Mouse (Mus musculus) limb, embryonic 10.5 days (tissue): ENCODE data around the gene Luc7l3. TPM values are rescaled to one million over a fixed set of nuclear protein-coding genes. Genes with fewer than 3 reads are reported as not detected.

ENCODE experiments used
- DNase-seq: peaks from one replicate; pipeline ENCODE4 v3.0.0-alpha.2; 2017; ENCODE audit warnings: low spot score
- H3K27ac ChIP-seq: fragments of 300-500 bp; sonication (generic); 2 replicates; pipeline ENCODE4 v1.5.1; 2016; ENCODE audit warnings: mild to moderate bottlenecking
- H3K27me3 ChIP-seq: fragments of 300-500 bp; sonication (generic); 2 replicates; pipeline ENCODE4 v1.6.1; 2016; ENCODE audit warnings: low read depth, mild to moderate bottlenecking; ENCODE audit not compliant: poor library complexity, severe bottlenecking
- H3K36me3 ChIP-seq: fragments of 300-500 bp; sonication (generic); 2 replicates; pipeline ENCODE4 v1.6.1; 2016; ENCODE audit warnings: mild to moderate bottlenecking, moderate library complexity
- H3K4me1 ChIP-seq: fragments of 300-500 bp; sonication (generic); 2 replicates; pipeline ENCODE4 v1.6.1; 2016
- H3K4me3 ChIP-seq: fragments of 300-500 bp; sonication (generic); 2 replicates; pipeline ENCODE4 v1.5.1; 2016; ENCODE audit warnings: mild to moderate bottlenecking, moderate library complexity
- H3K9me3 ChIP-seq: fragments of 300-500 bp; sonication (generic); replicated peaks from 2 replicates; pipeline ENCODE4 v1.6.1; 2016; ENCODE audit warnings: mild to moderate bottlenecking
- WGBS: fragments of 180-500 bp; shearing (Covaris S2); methylation state at CpG from one replicate; pipeline ENCODE4 v1.1.7; 2016; 5-methylcytosine and 5-hydroxymethylcytosine counted together
- polyA plus RNA-seq: library from polyadenylated mRNA; unstranded; fragments of >200 nt; fragmentation: Nextera tagmentation; extraction: Ambion mirVana; gene quantifications from 2 replicates; pipeline ENCODE4 v1.2.1, GENCODE M21; 2016

Luc7l3 gene
- polyA plus RNA-seq, 1 experiment from 2014 or later = 107 TPM

DNA sequence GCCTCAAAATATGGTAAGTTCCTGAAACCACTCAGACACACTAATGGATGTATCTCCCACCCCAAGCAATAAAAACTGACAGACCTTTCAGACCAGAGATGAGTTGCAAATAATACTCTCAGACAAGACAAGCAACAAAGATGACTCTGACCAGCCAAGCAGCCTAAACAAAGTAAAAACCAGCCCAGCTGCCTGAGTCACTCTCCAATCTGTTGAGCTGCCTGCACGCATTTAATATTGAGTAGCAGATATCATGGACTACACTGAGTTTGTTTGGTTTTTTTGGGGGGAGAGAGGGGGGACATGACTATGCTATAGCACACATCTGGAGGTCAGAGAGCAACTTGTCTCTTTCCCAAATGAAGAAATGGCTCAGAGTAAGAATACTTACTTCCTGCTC, 6.5 kb downstream of the Luc7l3 start:
- peaks cover 22% of the 10 kb centered on the region for H3K4me1 ChIP-seq
- no peak overlapping the region for H3K4me3 ChIP-seq
- H3K9me3 ChIP-seq = no peaks in the 10 kb centered on the region
- no peak for DNase-seq
- H3K36me3 ChIP-seq = peaks cover 44% of the 10 kb centered on the region
- 77% methylated on average over 1 of the region's 1 CpGs for WGBS
- H3K27me3 ChIP-seq = no peaks in the 10 kb centered on the region
- H3K27ac ChIP-seq = no peak overlapping the region

DNA sequence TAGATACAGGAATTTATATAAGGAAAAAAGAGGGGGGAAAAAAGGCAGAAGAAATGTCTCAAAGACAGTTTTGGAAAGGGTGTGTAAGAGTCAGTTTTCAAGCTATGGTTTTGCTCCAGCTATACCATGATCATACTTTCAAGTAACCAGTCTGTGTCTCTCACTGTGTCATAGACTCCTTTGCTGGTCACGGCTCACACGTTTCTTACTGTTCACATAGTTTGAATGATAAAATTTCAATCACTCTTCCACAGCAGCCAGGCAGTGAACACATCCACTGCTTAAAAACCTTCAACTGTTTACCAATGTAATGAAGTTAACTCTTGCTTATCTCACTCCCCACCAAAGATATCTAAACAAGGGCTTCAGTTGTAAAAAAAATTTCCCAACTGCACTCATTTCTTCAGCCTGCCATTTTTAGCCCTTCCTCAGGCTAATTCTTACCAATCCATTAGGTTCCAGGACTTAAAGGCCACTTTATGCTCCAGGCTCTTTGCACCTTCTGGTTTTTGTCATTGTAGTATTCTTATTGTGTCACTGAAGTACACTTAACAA, 7.6 kb downstream of the Luc7l3 start:
- 92% methylated on average over 2 of the region's 2 CpGs for WGBS
- no peaks in the 10 kb centered on the region for H3K9me3 ChIP-seq

DNA sequence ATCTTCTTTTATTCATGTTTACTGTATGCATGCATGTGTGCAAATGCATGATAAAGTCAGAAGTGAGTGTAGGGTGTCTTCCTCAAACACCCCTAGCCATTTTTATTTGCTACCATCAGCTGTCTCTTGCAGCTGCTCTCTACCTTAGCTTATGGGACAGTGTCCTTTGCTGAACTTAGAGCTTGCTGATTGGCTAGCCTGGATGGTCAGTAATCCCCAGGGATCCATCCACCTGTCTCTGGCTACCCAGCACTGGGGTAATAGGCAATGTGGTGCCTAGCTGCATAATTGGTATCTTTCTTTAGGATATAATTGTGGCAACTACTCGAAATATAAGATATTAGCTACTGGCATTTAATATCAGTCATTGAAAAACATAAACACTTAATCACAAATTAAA, 9.1 kb downstream of the Luc7l3 start:
- Histone ChIP-seq H3K4me3 (no peak overlapping the region), H3K36me3 (peaks cover 44% of the 10 kb centered on the region), H3K4me1 (peaks cover 13% of the 10 kb centered on the region), H3K9me3 (no peaks in the 10 kb centered on the region), H3K27me3 (no peaks in the 10 kb centered on the region), H3K27ac (no peak overlapping the region)
- WGBS = 95% methylated on average over 1 of the region's 1 CpGs
- no peak for DNase-seq

More for the DNA sequence above, 7.6 kb downstream of the Luc7l3 start:
- no peak overlapping the region for H3K27ac ChIP-seq
- H3K4me1 ChIP-seq = peaks cover 16% of the 10 kb centered on the region
- no peak for DNase-seq
- peaks cover 43% of the 10 kb centered on the region for H3K36me3 ChIP-seq
- no peaks in the 10 kb centered on the region for H3K27me3 ChIP-seq
- H3K4me3 ChIP-seq = no peak overlapping the region

DNA sequence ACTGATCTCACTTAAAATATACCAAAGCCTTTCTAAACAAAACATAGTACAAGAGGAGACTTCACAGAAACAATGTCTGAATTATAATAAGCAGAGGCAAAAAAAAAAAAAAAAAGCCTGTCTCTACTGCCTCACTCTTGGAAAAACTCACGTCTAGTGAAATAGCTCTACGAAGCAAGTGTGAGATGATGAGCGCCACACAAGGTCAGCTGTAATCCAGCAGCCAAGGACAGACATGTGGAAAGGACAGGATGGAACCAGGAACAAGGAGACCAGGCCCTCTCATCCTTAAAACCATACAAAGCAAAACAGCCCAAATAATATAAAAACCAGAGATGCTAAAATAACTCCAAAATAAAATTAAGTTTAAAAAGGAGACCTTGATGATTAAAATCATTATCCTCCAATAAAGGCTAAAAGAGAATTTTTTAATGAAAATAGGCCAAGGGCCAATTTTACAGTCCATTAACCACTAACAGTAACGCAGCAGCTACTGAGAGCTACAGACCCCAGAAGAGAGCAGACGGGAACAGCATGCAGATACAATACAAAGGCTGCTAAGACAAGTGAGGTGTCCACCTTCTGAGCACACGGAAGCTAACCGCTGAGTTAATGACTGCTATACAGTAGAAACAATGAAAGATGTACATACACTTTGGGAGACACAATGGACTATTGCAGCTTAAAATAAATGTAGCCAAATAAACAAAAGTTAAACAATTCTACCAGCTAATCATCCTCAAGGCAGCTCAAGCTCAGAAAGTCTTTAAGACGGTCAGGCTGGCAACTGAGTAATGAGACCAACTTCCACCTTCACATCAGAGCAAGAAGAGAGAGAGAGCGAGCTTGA, 26.6 kb downstream of the Luc7l3 start:
- no peak for DNase-seq
- Histone ChIP-seq H3K4me1 (no peaks in the 10 kb centered on the region), H3K4me3 (no peak overlapping the region), H3K27ac (no peak overlapping the region), H3K9me3 (no peaks in the 10 kb centered on the region), H3K27me3 (no peaks in the 10 kb centered on the region), H3K36me3 (peaks cover 100% of the 10 kb centered on the region)
- 88% methylated on average over 9 of the region's 9 CpGs for WGBS

DNA sequence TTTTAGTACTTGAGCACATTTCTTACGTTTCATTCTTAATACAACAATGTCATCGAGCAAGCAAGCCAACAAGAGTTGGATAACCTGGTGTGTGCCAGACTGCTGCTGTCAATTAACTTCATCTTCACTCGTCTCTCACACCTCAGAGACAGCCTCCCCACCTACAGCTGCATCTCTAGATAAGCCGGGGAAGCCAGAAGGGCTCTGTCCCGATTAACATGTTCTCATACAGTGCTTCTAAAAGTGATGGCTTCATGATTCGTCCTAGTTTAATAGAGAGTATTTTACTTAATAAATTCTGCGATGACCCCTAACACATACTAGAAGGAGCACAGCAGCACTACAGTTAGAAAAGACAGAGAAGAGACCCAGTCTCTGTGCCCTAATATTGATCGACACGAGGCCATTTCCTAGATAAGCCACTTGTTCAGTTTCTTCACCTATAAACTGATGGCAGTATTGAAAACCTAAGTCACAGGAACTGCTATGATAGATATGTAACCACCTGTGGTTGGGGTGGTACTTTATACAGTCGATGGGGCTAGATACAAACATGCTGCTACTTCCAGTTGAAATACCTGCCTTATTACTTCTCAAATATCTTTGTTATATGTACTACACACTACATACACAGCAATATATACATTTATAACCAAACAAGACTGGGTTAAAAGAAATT, 31.6 kb downstream of the Luc7l3 start:
- no peak for DNase-seq
- Histone ChIP-seq H3K27me3 (no peaks in the 10 kb centered on the region), H3K4me1 (no peaks in the 10 kb centered on the region), H3K36me3 (peaks cover 100% of the 10 kb centered on the region), H3K27ac (no peak overlapping the region), H3K4me3 (no peak overlapping the region), H3K9me3 (no peaks in the 10 kb centered on the region)
- WGBS = 92% methylated on average over 10 of the region's 10 CpGs

DNA sequence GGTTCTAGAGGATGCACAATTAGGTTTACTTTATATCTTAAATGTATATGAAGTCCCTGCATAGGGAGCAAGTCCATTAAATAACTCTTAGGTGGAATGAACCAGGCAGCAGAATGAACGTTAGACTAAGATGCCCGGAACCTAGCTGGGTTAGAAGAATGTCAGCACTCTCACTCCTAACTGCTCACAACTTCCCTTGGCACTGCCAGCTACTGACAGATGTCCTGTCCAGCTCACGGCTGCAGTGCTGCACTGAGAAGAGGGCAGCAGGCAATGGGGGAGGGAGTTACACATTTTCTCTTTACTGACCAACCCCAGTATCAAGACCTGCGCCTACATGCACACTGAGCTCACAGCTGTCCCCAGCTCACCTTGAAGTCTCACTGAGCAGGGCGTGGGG, 34.7 kb downstream of the Luc7l3 start:
- Histone ChIP-seq H3K27ac (no peak overlapping the region), H3K36me3 (peaks cover 93% of the 10 kb centered on the region), H3K9me3 (no peaks in the 10 kb centered on the region), H3K27me3 (no peaks in the 10 kb centered on the region), H3K4me1 (no peaks in the 10 kb centered on the region), H3K4me3 (no peak overlapping the region)
- 93% methylated on average over 5 of the region's 5 CpGs for WGBS
- DNase-seq = no peak

DNA sequence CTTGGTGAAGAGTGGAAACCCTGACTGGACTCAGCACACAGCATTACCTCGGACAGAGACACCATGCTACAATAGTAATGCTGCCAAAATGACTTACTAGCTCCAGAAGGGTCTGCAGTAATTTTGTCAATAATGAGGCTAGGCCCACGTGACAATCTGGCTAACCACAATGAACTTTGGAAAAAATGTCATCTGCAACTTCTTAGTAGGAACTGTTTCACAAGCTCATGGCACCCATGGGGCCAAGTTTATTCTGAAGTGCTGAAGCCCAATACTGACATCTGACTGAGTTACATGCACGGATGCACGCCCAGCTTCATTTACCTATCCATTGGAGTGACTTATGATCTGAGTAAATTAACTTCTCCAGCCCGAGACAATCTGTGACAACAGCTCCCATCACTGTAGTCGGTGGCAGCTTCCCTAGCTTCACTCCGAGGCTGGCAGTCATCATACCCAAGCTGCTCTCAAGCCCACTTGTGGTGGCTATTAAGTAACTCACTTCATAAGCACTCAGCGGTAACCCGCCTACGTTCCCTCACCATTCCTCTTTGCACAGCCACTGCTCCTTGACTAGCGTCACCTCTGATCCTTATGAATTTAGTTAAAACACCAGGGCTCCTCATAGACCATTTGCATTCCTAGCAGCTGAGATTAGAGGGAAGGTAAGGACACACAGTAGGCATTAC, 35.8 kb downstream of the Luc7l3 start:
- DNase-seq = no peak
- Histone ChIP-seq H3K4me3 (no peak overlapping the region), H3K36me3 (peaks cover 82% of the 10 kb centered on the region), H3K27ac (no peak overlapping the region), H3K4me1 (no peaks in the 10 kb centered on the region), H3K9me3 (no peaks in the 10 kb centered on the region), H3K27me3 (no peaks in the 10 kb centered on the region)
- 94% methylated on average over 11 of the region's 11 CpGs for WGBS

DNA sequence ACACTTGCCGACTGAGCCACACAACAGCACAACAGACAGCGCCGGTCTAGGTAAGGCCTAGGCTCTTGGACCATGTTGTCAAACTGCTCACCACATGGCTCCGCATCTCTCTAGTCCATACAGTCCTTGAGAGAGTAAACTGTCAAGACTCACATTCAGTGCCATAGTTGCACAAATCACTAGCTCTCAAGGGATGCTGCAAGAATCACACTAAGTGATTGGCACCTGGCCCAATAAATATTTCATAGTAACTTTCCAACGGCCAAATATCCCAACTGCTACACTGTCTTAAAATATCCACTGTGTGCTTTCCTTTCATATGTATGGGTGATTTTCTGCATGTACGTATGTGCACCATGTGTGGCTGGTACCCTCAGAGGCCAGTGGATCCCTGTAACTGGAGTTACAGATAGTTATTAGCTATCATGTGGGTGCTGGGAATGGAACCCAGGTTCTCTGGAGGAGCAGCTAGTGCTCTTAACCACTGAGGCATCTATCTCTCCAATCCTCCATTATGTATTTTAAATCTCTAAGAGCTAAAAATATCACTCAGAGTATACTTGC, 38.2 kb downstream of the Luc7l3 start:
- Histone ChIP-seq H3K27me3 (no peaks in the 10 kb centered on the region), H3K4me1 (peaks cover 7% of the 10 kb centered on the region; the same call in 1 of the 2 replicates), H3K9me3 (no peaks in the 10 kb centered on the region), H3K36me3 (peaks cover 58% of the 10 kb centered on the region), H3K4me3 (no peak overlapping the region), H3K27ac (no peak overlapping the region)
- 95% methylated on average over 6 of the region's 6 CpGs for WGBS
- DNase-seq = no peak

DNA sequence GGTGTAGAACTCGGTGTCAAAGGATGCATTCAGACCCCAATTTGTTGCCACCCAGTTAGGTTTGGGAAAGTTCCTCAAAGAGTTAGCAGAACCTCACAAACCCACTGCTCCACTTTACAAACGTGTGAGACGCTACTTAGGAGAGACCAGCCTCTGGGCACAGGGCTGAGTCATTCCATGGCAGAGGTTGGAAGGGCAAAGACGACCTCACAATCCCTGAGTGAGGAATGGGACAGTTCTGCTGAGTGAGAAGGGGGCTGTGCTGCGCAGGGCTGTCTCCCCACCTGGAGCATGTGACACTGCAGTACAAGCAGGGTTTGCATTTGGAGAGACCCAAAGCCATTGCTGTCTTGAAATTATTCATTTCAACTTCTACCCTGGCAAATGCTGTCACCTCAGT, 39.5 kb downstream of the Luc7l3 start:
- Histone ChIP-seq H3K4me3 (no peak overlapping the region), H3K27me3 (no peaks in the 10 kb centered on the region), H3K9me3 (no peaks in the 10 kb centered on the region), H3K4me1 (peaks cover 9% of the 10 kb centered on the region; the same call in 1 of the 2 replicates), H3K27ac (no peak overlapping the region), H3K36me3 (peaks cover 45% of the 10 kb centered on the region)
- 67% methylated on average over 5 of the region's 5 CpGs for WGBS
- no peak for DNase-seq

DNA sequence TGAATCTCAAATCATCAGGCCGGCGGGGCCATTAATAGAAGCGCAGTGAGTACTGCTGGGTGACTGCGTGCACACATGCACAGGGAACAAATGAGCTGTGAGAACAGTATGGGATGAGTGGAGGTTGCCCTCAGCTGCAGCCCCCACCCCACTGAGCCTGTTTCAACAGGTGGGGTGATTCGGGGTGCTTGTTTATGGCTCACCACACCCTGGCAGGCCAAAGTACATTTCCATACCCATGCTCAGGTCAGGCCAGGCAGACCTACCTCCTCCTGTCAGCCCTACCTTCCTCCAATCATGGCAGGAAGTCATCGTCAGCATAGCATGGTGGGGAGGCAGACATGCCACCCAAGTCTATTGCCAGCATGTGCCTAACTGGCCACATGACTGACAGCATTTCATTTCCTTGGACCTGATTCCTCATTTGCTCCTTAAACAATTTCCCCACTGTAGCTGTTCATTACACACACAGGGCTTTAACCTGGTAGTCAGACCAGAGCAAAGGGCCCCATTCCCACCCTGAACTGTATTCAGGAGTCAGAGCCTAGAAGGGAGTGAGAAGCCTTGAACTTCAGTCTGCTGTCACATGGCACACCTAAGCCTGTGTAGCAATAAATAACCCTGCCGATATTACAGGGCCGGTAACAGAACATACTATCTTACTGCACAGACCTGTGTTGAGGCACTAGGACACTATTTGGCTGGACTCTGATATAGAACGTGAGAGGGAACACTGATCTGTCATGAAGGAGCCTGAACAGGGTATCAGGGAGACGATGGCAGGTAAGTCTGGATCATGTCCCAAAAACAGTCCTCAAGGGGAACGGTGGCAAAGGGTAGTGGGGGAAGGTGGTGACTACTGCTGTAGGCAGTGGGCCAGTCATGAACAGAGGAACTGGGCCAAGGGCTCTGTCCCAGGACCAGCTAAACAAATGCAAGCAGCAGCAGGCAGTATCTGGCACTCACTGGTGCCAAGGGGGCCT, 40.3 kb downstream of the Luc7l3 start, which contains the start of gene Gm21885:
Gene Gm21885, plus strand, starts transcription at position 675 of the 983 bp plus-strand sequence.
- no peak for DNase-seq
- H3K4me3 ChIP-seq = no peak within 1 kb of the TSS
- no peak within 1 kb of the TSS for H3K27ac ChIP-seq
- peaks cover 16% of the 10 kb centered on the region; the same call in 1 of the 2 replicates for H3K4me1 ChIP-seq
- no peaks in the 10 kb centered on the region for H3K27me3 ChIP-seq
- H3K9me3 ChIP-seq = no peaks in the 10 kb centered on the region
- peaks cover 37% of the 10 kb centered on the region for H3K36me3 ChIP-seq
- WGBS = 84% methylated on average over 11 of the region's 11 CpGs

DNA sequence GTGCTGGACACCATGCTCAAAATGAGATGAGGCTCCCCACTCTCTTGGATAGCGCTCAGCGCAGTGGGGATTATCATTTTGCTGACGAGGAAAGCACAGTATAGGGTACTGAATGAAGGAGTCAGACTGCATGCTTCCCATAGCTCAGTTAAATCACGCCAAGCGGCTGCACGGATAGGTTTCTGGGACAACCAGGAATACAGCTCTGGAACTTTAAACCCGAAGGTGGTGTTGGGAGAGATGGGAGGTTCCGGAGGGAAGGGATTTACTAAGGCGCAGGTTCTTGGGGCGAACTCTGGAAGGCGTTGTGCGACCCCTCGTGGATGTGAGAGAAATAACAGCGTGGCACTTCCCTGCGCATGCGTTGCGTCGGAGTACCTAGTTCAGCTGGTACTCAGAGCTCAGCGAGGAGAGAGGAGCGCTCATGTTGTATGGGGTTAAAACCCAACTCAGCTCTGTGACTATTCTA, 44.9 kb downstream of the Luc7l3 start:
- DNase-seq = peak; percentile 92
- H3K4me1 ChIP-seq = peaks cover 22% of the 10 kb centered on the region; the same call in 1 of the 2 replicates
- no peaks in the 10 kb centered on the region for H3K27me3 ChIP-seq
- H3K9me3 ChIP-seq = no peaks in the 10 kb centered on the region
- peak overlapping the region; percentile 54; the same call in 1 of the 2 replicates for H3K27ac ChIP-seq
- WGBS = 7% methylated on average over 20 of the region's 20 CpGs
- no peaks in the 10 kb centered on the region for H3K36me3 ChIP-seq
- peak overlapping the region; percentile 40 for H3K4me3 ChIP-seq
